Mouse (Mus musculus) CH12.LX (cell line): ENCODE measurements around the gene Klhl8.

Experiments used
- CTCF ChIP-seq, 2 experiments: IDR thresholded peaks in 1 of 2; conservative IDR thresholded peaks in 1 of 2; 2 replicates each; pipeline ENCODE4 v1.5.1; 2011 to 2012; ENCODE audit warnings: low read depth in 2 of 2, low read length in 2 of 2, improper control_type of control experiment in 1 of 2, inconsistent platforms in 1 of 2, mild to moderate bottlenecking in 1 of 2, moderate library complexity in 1 of 2
- ELF1 ChIP-seq: IDR thresholded peaks from 2 replicates; pipeline ENCODE4 v1.6.1; 2014; ENCODE audit warnings: low read depth, mild to moderate bottlenecking, inconsistent platforms, low read length, improper control_type of control experiment
- EP300 ChIP-seq: IDR thresholded peaks from 2 replicates; pipeline ENCODE4 v1.6.1; 2011; ENCODE audit warnings: low read length, improper control_type of control experiment
- MAFK ChIP-seq: IDR thresholded peaks from 2 replicates; pipeline ENCODE4 v1.6.1; 2011; ENCODE audit warnings: low read length, improper control_type of control experiment; ENCODE audit not compliant: insufficient replicate concordance
- MAZ ChIP-seq: IDR thresholded peaks from 2 replicates; pipeline ENCODE4 v1.6.1; 2012; ENCODE audit warnings: low read depth, mild to moderate bottlenecking, inconsistent platforms, low read length, improper control_type of control experiment, moderate library complexity
- POLR2A ChIP-seq: IDR thresholded peaks from 2 replicates; pipeline ENCODE4 v1.6.1; 2011; ENCODE audit warnings: low read depth, mild to moderate bottlenecking, improper control_type of control experiment, low read length
- RCOR1 ChIP-seq: conservative IDR thresholded peaks from 2 replicates; pipeline ENCODE4 v1.6.1; 2012; ENCODE audit warnings: low read depth, mild to moderate bottlenecking, inconsistent platforms, low read length, improper control_type of control experiment
- ZMIZ1 ChIP-seq: IDR thresholded peaks from 2 replicates; pipeline ENCODE4 v1.6.1; 2012; ENCODE audit warnings: low read depth, mild to moderate bottlenecking, inconsistent platforms, low read length, improper control_type of control experiment

DNA sequence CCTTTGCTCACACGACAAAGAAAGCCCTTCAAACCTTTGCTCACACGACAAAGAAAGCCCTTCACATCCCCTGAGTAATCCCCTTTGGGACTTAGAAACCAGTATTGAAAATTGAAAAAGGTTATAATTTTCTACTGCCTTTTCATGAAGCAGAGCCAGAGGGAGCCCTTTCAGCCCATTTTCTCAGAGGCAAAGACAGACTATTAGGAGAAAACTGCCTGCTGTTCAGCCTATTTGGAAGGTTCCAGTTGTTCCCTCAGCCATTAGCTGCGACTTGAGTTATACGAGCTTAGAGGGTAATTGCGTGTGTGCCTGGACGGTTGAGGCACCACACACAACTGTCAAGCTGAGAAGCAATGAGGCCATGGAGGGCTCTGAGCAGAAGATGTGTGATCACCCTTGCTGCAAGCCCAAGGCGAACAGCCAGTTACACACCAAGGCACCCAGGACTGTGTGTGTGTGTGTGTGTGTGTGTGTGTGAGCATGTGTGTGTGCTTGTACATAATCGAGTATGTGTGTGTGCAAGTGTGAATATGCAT lies 6.4 kb upstream of the Klhl8 start:
- TF ChIP-seq POLR2A (no peak), CTCF (conservative IDR thresholded peaks at IDR 0.05 in 1 of 2, IDR thresholded peaks at IDR 0.05 in 1 of 2; ENCODE audit: low read depth in 2 of 2, low read length in 2 of 2) (peak in 1 of 2 experiments; percentile 20; a peak in 2 of 4 replicates), MAFK (no peak), EP300 (no peak), ZMIZ1 (no peak), ELF1 (no peak), MAZ (no peak), RCOR1 (no peak)
